Mouse (Mus musculus) retina, adult 2 months (tissue): ENCODE results near the gene Rora.

Experiments used
- DNase-seq: peaks from one replicate; pipeline ENCODE4 v3.0.0-alpha.2; 2012; ENCODE audit warnings: low read depth, low spot score

Rora gene

DNA sequence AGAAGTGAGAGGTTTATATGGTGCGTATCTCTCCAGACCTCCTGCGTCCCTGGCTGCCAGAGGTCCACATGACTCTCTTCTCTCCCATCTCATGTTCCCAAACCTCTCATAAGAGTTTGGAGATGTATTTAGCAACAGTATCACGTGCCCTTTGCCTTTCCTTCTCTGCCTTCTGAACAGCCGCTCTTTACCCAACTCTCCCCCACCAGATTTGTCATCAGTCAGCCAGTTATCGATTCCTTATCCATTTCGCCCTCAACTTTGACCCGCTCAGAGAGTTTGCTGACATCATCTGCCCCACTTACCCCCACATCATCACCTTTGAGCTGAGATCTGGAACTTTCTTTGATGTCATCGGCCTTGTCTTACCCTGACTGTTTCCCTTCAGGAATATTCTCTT lies 230.1 kb downstream of the Rora start:
- DNase-seq = no peak

DNA sequence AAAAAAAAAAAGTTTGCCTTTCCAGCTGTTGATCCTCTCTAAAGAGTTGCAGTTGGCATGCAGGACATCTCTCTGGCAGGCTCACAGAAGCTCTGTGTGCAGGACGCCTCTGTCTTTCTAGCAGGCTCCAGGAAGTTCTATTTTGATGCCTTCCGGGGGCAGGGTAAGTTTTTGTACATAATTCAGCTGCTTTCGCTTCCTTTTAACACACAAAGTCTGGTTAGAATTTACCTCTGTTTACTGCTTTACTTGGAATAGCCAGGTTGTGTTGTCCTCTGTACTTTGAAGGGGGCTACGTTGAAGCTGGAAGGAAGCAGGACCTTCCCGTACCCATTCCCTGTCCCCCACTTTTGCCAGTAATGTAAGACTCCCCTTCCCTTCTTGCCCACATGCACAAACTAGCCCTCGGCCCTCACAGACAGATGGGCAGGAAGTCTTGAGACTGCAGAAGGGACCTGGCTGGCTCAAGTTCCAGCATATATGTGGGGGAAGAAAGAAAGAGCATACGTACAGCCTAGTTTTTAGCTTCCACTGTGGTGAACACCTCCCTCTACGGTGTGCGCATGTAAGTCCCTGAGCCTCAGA lies 231.0 kb downstream of the Rora start:
- no peak for DNase-seq

DNA sequence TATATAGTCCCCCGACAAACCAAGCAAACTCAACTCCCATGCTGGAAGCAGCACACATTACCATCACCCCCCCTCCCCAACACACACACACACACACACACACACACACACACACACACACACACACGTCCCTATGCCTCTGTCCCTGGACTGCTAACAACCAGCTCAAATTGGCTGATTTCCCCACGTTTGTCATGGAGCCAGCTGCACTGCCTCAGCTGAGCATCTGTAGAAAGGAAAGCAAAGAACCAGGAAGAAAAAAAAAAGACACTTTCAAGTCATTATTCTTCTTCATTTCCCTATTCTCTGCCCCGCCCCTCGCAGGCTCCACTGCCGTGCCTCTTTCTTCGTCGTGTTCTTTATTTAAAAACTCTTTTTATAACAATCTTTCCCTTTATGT lies 235.1 kb downstream of the Rora start:
- DNase-seq = no peak

DNA sequence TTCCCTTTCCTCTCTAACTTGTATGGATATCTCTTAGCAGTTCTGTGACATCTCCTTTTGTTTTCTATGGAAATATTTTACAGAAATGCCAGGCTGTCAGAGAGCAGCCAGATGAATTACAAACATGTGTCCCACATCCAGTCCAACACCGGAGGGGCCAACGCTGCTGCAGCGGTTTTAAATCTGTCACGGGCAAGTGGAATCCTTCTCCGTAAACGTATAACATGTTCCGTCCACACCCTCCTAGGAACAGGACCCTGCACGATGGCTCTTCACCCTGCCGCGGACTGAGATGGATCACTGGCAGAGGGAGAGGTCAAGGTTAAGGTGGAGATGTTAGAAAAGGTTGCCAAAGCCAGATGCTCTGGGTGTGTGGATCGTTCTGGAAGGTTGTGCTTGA lies 237.8 kb downstream of the Rora start:
- DNase-seq = no peak

- no peak for DNase-seq
These were observed 238.8 kb downstream of the Rora start for GRCm38 (mm10) chr9:68892356-68892755.

- DNase-seq = no peak
These were observed 239.3 kb downstream of the Rora start for GRCm38 (mm10) chr9:68892859-68893258.

DNA sequence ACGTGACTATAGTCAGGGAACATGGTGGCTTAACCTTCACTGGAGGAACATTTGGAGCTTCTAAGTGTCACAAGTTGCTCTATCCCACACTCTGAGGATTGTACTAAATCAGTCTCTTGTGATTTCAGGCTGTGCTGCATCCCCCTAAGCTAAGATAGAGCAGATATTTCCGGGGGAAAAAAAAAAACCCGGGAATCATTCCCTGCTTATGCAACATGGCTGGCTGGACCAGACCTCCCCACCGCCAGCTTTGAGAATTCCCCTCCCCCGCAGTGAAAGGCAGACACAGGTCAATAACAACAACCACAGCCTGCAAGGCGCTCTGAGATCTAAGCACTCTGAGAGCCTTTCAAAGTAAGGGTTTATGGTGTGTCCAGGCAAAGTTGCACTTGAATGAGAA lies 244.7 kb downstream of the Rora start:
- DNase-seq = no peak

- DNase-seq = no peak
These were observed 246.1 kb downstream of the Rora start for GRCm38 (mm10) chr9:68899525-68900222.

DNA sequence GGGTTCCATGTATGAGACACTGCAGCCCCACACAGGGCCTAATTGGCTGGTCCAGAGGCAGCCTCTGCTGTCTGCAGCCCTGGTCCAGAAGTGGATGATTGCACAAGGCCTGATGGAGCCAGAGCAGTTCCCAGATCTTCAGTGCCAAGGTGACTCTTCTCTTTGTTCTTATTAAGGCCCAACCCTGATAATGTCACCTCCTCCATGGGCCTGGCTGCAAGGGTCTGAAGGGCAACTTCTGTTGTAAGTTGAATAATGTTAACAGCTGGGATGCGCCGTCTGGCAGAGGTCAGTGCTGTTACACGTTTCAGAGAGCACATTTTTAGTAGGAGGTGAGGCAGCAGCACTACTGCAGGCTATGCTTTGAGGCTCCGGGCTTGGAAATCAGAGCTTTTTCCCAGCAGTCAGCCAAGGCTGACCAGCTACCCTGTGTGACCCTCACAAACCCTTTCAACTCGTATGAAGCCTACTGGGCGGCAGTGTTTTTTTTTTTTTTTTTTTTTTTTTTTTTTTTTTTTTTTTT lies 252.8 kb downstream of the Rora start:
- no peak for DNase-seq

DNA sequence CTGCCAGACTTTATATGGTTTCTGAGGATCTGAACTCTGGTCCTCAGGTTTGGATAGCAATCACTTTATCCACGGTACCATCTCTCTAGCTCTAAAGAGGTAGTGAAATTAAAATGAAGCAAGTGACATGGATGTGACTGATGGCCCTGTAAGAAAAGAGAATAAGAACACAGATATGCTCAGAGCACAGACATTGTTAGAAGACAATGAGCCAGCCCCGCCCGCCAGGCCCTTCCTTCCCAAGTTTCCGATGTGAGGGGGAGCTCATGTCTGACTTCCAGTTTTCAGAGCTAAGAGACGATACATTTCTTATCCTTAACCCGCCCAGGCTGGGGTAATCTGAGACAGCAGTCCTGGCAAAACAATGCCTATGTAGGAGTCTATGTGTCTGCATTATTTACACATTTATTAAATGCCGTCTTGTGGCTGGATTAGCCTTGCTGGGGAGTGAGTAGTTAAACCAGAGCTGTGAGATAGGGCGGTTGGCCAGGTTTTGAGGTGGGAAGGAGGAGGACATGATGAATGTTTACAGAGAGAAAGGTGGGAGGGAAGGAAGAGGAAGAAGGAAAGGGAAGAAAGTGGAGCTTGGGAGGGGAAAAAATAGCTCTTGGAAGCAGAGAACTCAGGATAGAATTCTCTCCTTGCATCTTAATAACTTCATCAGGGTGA lies 259.0 kb downstream of the Rora start:
- DNase-seq = no peak

DNA sequence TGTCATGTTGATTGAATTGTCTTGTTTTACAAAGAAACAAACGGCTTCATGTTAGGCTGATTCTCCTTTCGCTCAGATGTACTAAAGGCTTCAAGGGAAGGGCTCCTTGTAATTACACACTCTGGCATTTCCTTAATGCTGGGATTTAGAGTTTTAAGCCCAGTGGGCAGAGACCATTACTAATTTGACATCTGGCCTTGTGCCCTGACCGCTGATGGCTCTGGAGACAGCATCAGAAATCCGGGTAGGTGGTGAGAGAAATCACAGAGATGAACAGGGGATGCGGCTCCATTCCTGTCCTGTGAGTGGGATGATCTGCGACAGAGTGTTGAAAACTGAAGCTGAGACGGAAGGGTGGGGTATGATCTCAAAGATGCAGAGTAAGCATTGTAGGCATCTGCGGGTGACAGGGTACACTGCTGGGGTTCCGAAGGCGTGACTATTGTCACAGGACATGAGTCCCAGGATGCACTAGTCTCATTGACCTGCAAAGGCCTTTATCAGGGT lies 259.7 kb downstream of the Rora start:
- no peak for DNase-seq

- DNase-seq = no peak
These were observed 261.1 kb downstream of the Rora start for GRCm38 (mm10) chr9:68914541-68915275.

- no peak for DNase-seq
These were observed 263.2 kb downstream of the Rora start for GRCm38 (mm10) chr9:68916741-68917140.

- no peak for DNase-seq
These were observed 269.6 kb downstream of the Rora start for GRCm38 (mm10) chr9:68923128-68923601.

DNA sequence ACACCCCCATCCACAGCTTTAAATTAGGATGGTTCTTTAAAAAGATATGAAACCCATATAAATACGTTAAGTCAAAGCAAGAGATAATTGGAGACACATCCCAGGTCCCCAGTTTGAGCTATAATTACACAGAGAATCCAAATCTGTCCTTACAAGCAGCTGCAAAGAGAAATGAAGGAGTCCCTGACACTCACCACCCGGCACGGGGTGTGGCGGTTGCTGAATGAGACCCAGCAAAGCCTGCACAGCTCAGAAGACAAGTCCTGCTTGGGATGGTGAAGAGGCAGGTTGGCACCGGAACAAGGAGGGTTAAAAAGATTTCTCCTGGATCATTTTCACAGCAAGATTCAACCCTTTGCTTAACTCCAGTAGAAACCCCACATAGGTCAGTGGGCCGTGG lies 272.8 kb downstream of the Rora start:
- DNase-seq = no peak

- no peak for DNase-seq
These were observed 279.6 kb downstream of the Rora start for GRCm38 (mm10) chr9:68933159-68933558.

DNA sequence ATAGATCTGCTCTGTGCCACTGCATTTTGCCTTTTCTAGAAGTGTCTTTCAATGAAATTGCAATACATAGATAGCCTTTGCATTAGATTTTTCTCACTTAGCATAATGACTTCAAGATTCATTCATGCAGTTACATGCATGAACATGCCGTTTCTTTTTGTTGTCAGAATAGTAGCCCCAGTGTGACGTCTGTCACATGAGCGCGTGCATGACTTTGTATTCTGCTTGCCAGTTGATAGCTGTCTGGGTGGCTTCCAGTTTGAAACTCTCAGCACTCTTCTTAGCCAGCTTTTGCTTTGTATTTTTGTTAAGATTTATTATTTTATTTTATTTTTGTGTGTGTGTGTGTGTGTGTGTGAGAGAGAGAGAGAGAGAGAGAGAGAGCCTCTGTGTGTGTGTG lies 280.7 kb downstream of the Rora start:
- DNase-seq = no peak

DNA sequence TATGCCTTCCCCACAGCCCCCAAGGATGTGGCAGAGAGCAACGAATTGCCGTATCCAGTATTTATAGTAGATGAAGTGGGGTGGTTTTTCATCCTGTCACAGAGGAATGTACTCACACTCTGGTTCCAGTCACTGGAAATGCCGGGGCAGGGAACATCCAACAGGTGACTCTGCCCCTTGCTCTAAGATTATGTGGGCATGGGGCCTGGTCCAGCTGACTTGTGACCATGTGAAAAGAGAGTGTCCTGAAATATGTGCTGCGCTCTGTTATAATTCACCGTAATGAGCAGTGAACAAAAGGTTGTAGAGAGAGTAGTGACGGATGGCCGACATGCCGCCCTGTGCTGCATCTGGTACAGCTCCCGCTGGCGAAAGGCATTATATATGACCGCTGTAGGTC lies 282.0 kb downstream of the Rora start:
- no peak for DNase-seq

DNA sequence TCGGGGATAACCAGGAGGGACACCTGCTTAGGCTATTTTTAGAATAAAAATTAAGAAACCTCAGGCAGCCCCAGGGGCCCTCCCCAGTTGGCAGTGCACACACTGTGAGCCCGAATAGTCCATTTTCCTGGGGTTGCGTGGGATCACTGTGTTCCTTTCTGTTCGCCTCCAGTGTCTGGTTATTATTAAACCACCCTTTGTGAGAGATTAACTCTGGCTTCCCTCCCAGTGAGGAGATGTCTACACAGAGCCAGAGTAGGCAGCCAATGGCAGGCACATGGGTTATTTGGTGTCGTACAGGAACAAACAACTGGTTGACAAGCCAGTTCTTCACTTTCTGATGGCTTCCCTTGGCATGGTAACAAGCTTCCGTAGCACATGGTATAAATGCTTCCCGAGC lies 287.5 kb downstream of the Rora start:
- peak; percentile 11 for DNase-seq

GRCm38 (mm10) chr9:68942595-68943011 lies 289.0 kb downstream of the Rora start:
- no peak for DNase-seq

GRCm38 (mm10) chr9:68944026-68944425 lies 290.4 kb downstream of the Rora start:
- DNase-seq = no peak

DNA sequence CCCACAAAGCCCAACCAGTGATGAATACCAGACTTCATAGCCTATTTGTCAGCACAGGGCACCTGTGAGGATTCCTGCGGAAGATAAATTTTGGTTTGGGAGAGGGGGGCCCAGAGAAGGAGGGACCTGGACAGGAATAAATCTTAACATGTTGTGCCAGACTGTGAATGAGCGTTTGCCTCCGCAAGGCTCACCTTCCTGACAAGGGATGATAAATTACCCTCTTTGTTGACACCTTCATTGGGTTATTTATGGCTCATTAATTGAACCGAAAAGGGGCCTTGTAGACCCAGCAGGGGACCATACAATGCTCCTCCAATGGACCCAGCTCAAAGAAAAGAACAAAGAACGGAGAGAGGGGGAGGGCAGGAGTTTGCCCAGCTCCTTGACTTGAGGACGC lies 294.1 kb downstream of the Rora start:
- DNase-seq = no peak
